Mouse (Mus musculus): ENCODE measurements around the gene Fsd1. TPM values are rescaled to one million over a fixed set of nuclear protein-coding genes. Genes with fewer than 3 reads are reported as not detected.

Fsd1 gene
- total and polyA plus RNA-seq, 3 experiments, result 0.21 TPM; not detected in 2

GRCm38 (mm10) chr17:55969560-55969959 lies 16.7 kb upstream of the Fsd1 start:
- Histone ChIP-seq H3K4me1 (ENCODE audit: control insufficient read depth in 1 of 2, insufficient read depth in 2 of 2) (peaks cover 0 to 16% of the 10 kb centered on the region in 2 experiments; a peak in 3 of 4 replicates), H3K79me2 (replicated peaks; ENCODE audit: control insufficient read depth, extremely low read depth, insufficient read depth, poor library complexity, severe bottlenecking) (no peaks in the 10 kb centered on the region), H3K9me3 (replicated peaks; ENCODE audit: low read length) (no peaks in the 10 kb centered on the region), H3K27me3 (replicated peaks) (no peaks in the 10 kb centered on the region), H3K27ac (ENCODE audit: insufficient read depth, low read depth) (no peak overlapping the region), H3K36me3 (replicated peaks in 1 of 2; ENCODE audit: control insufficient read depth in 1 of 2, insufficient read depth in 1 of 2, low read length in 1 of 2) (peaks cover 27 to 56% of the 10 kb centered on the region in 2 experiments), H3K9ac (ENCODE audit: insufficient read depth, low read depth) (no peak overlapping the region), H3K4me3 (replicated peaks in 1 of 3; ENCODE audit: low read depth in 2 of 3, low read length in 2 of 3, poor library complexity in 1 of 3) (no peak overlapping the region), H3K4me2 (ENCODE audit: insufficient read depth, low read depth, poor library complexity, severe bottlenecking) (no peak overlapping the region)
- dilution Hi-C loops (cut with MboI; ENCODE audit: extremely low pct_ligation_motif_present, extremely low pct_unique_long_range_greater_than_20kb, low sequenced_read_pairs), result no loop called here
- no peak for DNase-seq (ENCODE audit: extremely low read depth)
- no peak for TF ChIP-seq CHD2 (IDR thresholded peaks at IDR 0.05; ENCODE audit: low read length)
- TF ChIP-seq POLR2A (IDR thresholded peaks at IDR 0.05; ENCODE audit: low read depth, low read length), result no peak
- TF ChIP-seq ZNF384 (IDR thresholded peaks at IDR 0.05; ENCODE audit: low read depth, low read length), result no peak
- in situ Hi-C loops (cut with MboI; ENCODE audit: low pct_ligation_motif_present, low pct_unique_long_range_greater_than_20kb, low sequenced_read_pairs), result no loop called here

- Histone ChIP-seq H3K36me3 (replicated peaks in 1 of 2; ENCODE audit: control insufficient read depth in 1 of 2, insufficient read depth in 1 of 2, low read length in 1 of 2) (peaks cover 21 to 50% of the 10 kb centered on the region in 2 experiments), H3K9ac (ENCODE audit: insufficient read depth, low read depth) (no peak within 1 kb of the TSS), H3K4me3 (replicated peaks in 1 of 3; ENCODE audit: low read depth in 2 of 3, low read length in 2 of 3, poor library complexity in 1 of 3) (no peak within 1 kb of the TSS), H3K27ac (ENCODE audit: insufficient read depth, low read depth) (no peak within 1 kb of the TSS), H3K4me1 (ENCODE audit: control insufficient read depth in 1 of 2, insufficient read depth in 2 of 2) (peaks cover 0 to 16% of the 10 kb centered on the region in 2 experiments; a peak in 3 of 4 replicates), H3K4me2 (ENCODE audit: insufficient read depth, low read depth, poor library complexity, severe bottlenecking) (no peak within 1 kb of the TSS), H3K9me3 (replicated peaks; ENCODE audit: low read length) (no peaks in the 10 kb centered on the region), H3K79me2 (replicated peaks; ENCODE audit: control insufficient read depth, extremely low read depth, insufficient read depth, poor library complexity, severe bottlenecking) (no peaks in the 10 kb centered on the region), H3K27me3 (replicated peaks) (no peaks in the 10 kb centered on the region)
- TF ChIP-seq ZKSCAN1 (IDR thresholded peaks at IDR 0.05; ENCODE audit: borderline replicate concordance, low read depth, low read length) (no peak), ZNF384 (IDR thresholded peaks at IDR 0.05; ENCODE audit: low read depth, low read length) (no peak), ZMIZ1 (IDR thresholded peaks at IDR 0.05; ENCODE audit: low read depth, low read length) (no peak), SIN3A (IDR thresholded peaks at IDR 0.05; ENCODE audit: low read length) (no peak), EP300 (IDR thresholded peaks at IDR 0.05; ENCODE audit: low read length) (no peak), JUND (conservative IDR thresholded peaks at IDR 0.05; ENCODE audit: low read depth, low read length) (no peak), MAX (IDR thresholded peaks at IDR 0.05; ENCODE audit: low read length) (no peak), NELFE (IDR thresholded peaks at IDR 0.05; ENCODE audit: low read depth, low read length) (no peak), MXI1 (IDR thresholded peaks at IDR 0.05; ENCODE audit: low read depth, low read length) (no peak), E2F4 (IDR thresholded peaks at IDR 0.05; ENCODE audit: insufficient replicate concordance, low read depth, low read length) (no peak), ELF1 (IDR thresholded peaks at IDR 0.05; ENCODE audit: low read depth, low read length) (no peak), MAZ (IDR thresholded peaks at IDR 0.05; ENCODE audit: low read depth, low read length) (no peak), TCF12 (IDR thresholded peaks at IDR 0.05; ENCODE audit: low read depth, low read length) (no peak)
- dilution Hi-C loops (cut with MboI; ENCODE audit: extremely low pct_ligation_motif_present, extremely low pct_unique_long_range_greater_than_20kb, low sequenced_read_pairs) (no loop called here), in situ Hi-C loops (cut with MboI; ENCODE audit: low pct_ligation_motif_present, low pct_unique_long_range_greater_than_20kb, low sequenced_read_pairs) (loop anchor here (5.0 kb wide), 1 partner anchor 37 kb away; the partner anchor contains the start of genes Mpnd and Stap2)
- DNase-seq (ENCODE audit: extremely low read depth), result no peak
Observed at GRCm38 (mm10) chr17:55969966-55970891, 16.1 kb upstream of the Fsd1 start, which contains the start of gene Shd. Gene Shd, plus strand, starts transcription at chr17:55970467.

All from CH12.LX (cell line).